Mouse (Mus musculus): ENCODE measurements at regions not wholly inside any gene's neighbourhood (a gene's known extent, or its start where the extent isn't known, plus 50 kb on each side); places are given as distances from the start of the nearest gene placed in this dataset.

DNA sequence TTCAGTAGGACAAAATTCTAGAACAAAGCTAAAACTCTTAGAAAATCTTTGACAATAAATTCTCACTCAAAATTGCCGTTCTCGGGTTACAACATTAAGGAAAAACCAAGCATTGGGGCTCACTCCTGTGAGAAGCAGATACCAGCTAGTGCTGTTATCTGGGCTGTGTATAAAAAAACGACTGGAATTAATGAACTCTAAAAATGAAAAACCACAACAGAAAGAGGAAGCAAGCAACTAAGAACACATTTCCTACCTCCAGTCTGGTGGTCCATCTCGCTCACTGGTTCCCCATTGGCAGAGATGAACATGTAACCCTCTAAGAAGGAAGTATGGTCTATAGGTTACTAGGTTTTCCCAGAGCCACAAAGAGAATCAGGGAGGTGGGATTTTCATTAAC is 824.9 kb upstream of the 2610301B20Rik start:
- Histone ChIP-seq H3K4me1 (replicated peaks) (peaks cover 8% of the 10 kb centered on the region; the same call in 1 of the 2 replicates), H3K36me3 (no peaks in the 10 kb centered on the region), H3K9me3 (no peaks in the 10 kb centered on the region), H3K9ac (no peak overlapping the region), H3K4me2 (no peak overlapping the region), H3K27me3 (no peaks in the 10 kb centered on the region), H3K27ac (replicated peaks) (no peak overlapping the region), H3K4me3 (no peak overlapping the region)
- no peak for ATAC-seq (ENCODE audit: low read depth)
- 77% methylated on average over 4 of the region's 4 CpGs for WGBS

DNA sequence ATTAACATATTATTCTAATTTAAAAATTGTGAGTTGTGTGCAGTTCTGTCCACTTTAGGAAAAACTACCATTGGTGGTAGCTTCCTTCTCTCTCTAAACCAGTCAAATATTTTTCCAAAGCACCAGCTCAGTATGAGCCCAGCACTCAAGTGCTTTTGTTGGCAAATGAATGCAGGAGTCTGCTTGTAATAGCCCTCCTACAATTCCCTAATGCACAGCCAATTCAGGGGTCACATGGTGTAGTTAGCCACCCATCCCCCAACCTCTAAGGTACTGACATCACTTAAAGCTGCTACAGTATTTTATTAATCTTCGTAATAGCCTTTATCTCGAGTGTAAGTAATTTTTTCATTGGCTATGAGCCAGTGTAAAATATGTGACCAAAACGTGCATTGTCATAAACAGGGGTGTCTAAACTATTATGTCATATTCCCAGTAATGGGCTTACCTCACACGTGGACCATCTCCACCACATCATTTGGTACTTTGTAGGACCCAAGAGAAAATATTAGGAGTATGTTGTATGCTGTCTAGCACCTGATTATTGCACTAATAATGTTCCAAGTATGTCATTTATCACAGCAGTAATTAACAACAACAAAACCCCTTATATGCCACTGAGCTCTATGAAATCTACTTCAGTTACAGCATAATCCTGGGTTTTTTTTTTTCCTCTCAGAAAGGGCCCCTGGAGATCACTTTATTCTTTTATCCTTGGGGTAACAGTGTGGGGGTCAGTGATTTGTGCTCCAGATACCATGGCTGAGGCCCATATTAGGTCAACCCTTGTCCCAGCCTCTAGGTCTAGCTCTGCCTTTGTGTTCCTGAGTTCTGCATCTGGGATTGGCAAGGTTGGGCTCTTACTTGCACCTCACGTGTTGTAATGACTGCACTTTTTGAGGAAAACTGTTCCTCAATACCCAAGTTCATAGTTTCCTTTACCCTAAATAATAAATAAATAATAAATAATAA is 822.7 kb upstream of the 2610301B20Rik start:
- H3K4me1 ChIP-seq (replicated peaks): peaks cover 8% of the 10 kb centered on the region; the same call in 1 of the 2 replicates
- H3K9ac ChIP-seq: no peak overlapping the region
- no peak overlapping the region for H3K4me3 ChIP-seq
- no peak overlapping the region for H3K4me2 ChIP-seq
- no peaks in the 10 kb centered on the region for H3K36me3 ChIP-seq
- ATAC-seq (ENCODE audit: low read depth): peak; percentile 97
- WGBS: 52% methylated on average over 5 of the region's 5 CpGs
- no peaks in the 10 kb centered on the region for H3K27me3 ChIP-seq
- no peak overlapping the region for H3K27ac ChIP-seq (replicated peaks)
- no peaks in the 10 kb centered on the region for H3K9me3 ChIP-seq

DNA sequence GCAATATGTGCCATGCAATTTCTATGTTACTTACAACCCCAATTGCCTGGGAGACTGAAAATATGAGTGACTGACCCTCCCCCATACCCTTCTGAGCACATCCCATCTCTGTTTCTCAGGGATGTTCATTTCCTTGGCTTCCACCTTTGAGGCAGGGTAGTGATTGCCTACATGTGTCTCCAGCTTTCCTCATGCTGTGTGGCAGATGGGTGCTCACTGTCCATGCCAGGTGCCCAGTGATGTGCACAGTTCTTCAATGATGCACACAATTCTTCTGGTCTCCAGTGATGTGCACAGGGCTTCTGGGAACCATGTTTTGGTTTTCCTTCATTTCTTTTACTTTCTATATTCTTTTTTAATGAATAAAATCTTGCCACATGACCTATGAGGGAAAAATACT is 821.4 kb upstream of the 2610301B20Rik start:
- Histone ChIP-seq H3K4me3 (no peak overlapping the region), H3K27me3 (no peaks in the 10 kb centered on the region)
- no peak for ATAC-seq (ENCODE audit: low read depth)

DNA sequence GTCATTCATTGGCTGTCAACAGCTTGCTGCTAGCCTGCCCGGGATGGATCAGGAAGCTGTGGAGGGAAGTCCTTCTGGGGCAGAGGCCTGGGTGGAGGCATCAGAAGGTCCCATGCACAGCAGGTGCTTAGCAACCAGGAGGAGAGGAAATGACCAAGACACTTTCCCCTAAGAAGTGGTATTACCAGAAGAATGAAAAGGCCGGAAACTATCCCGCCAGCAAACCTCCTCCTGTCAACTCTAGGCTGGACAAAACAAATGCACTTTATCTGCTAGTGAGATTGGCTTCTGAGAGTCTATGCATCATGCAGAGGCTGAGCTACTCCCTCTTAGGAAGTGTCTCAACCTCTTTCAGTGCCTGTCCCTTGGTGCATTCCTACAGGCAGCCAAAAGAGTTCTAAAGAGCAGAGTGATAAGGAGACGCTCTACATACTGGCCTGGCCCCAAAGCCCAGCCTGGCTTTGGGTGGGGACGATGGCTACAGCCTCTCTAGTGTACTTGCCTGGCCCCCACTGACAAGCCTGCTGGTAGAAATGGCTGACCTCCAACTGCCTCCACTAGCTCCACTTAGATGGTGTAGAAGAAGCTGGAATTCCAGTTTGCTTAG is 801.7 kb upstream of the 2610301B20Rik start:
- 79% methylated on average over 5 of the region's 5 CpGs for WGBS
- Histone ChIP-seq H3K9ac (no peak overlapping the region), H3K27ac (replicated peaks) (no peak overlapping the region), H3K4me3 (no peak overlapping the region), H3K9me3 (0 out of 2 replicates have a peak, but pooled peaks cover 4% of the 10 kb centered on the region), H3K4me2 (no peak overlapping the region), H3K27me3 (no peaks in the 10 kb centered on the region), H3K36me3 (no peaks in the 10 kb centered on the region), H3K4me1 (replicated peaks) (no peaks in the 10 kb centered on the region)
- ATAC-seq (ENCODE audit: low read depth): no peak

More for the DNA sequence above, 821.4 kb upstream of the 2610301B20Rik start:
- no peak overlapping the region for H3K27ac ChIP-seq (replicated peaks)
- no peak overlapping the region for H3K4me2 ChIP-seq
- peaks cover 8% of the 10 kb centered on the region; the same call in 1 of the 2 replicates for H3K4me1 ChIP-seq (replicated peaks)
- no peaks in the 10 kb centered on the region for H3K36me3 ChIP-seq
- no peaks in the 10 kb centered on the region for H3K9me3 ChIP-seq
- no peak overlapping the region for H3K9ac ChIP-seq

DNA sequence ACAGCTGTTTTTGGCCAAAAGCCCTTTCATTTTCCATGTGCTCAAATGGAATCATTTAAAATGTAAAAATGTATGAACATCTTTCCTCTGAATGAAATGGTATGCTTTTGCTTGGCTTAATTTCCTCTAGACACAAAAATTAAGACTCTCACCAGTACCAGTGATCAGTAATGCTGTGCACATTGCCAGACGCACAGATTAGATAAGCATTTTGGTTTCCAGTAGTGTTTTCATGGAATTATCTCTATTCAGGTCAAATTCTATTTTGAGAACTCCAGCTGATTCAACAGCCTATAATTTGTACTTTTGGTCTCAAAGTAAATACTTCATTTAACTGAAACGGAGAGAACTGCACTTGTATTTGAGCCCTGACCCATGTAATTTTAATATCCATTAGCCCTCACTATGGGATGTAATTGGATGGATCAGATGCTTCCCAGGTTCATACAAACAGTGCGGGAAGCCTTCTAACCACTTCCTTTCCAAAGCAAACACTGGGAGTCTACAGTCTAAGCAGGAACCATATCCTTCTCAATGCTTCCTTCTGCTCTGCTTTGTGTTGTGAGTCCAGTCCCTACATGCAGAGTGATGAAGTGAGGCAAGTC is 794.6 kb upstream of the 2610301B20Rik start:
- Histone ChIP-seq H3K27ac (replicated peaks) (no peak overlapping the region), H3K36me3 (no peaks in the 10 kb centered on the region), H3K4me3 (no peak overlapping the region), H3K4me2 (no peak overlapping the region), H3K9ac (no peak overlapping the region), H3K27me3 (no peaks in the 10 kb centered on the region), H3K4me1 (replicated peaks) (no peaks in the 10 kb centered on the region), H3K9me3 (no peaks in the 10 kb centered on the region)
- ATAC-seq (ENCODE audit: low read depth): no peak
- WGBS: 74% methylated on average over 3 of the region's 3 CpGs

DNA sequence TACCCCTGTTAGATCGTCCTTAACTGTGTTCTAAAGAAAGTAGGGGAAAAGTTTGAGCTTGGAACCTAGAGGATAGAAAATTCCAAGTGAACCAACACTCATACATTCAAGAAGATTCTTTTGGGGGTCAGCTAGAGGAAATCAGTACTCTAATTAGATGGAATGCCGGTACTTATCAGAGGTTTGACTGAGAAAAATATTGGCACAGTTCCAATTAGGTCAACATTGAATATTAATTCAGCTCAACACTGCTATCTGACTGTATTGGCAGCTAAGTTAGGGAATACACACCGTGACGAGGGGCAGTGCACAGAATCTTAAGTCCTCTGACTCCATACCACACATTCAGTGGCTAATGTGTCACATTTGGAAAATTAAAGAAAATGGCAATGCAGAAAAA is 759.5 kb upstream of the 2610301B20Rik start:
- Histone ChIP-seq H3K9ac (no peak overlapping the region), H3K4me2 (no peak overlapping the region), H3K27ac (replicated peaks) (no peak overlapping the region), H3K9me3 (no peaks in the 10 kb centered on the region), H3K36me3 (no peaks in the 10 kb centered on the region), H3K27me3 (no peaks in the 10 kb centered on the region), H3K4me3 (no peak overlapping the region), H3K4me1 (replicated peaks) (no peaks in the 10 kb centered on the region)
- 75% methylated on average over 4 of the region's 4 CpGs for WGBS
- ATAC-seq (ENCODE audit: low read depth): no peak

DNA sequence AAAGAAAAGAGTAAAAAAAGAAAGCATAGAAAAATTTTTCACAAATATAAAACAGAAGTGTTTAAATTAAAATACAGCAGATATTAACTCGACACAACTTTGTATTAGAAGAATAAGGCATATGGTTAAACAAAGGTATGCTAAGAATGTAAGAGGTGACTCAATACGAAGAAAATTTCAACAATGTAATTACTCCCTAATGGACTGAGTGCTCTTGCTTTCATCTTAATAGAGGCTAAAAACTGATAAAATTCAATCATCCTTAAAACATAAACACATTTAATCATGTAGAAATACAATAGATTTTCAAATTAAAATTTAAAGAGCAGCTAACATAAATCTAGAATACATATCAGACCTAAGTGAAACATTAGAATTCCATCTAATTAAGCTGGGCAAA is 756.3 kb upstream of the 2610301B20Rik start:
- no peak overlapping the region for H3K4me3 ChIP-seq
- ATAC-seq (ENCODE audit: low read depth): no peak
- H3K9me3 ChIP-seq: no peaks in the 10 kb centered on the region
- no peak overlapping the region for H3K9ac ChIP-seq
- H3K4me1 ChIP-seq (replicated peaks): no peaks in the 10 kb centered on the region
- no peak overlapping the region for H3K4me2 ChIP-seq
- WGBS: 73% methylated on average over 2 of the region's 2 CpGs
- no peak overlapping the region for H3K27ac ChIP-seq (replicated peaks)
- no peaks in the 10 kb centered on the region for H3K27me3 ChIP-seq
- H3K36me3 ChIP-seq: no peaks in the 10 kb centered on the region

DNA sequence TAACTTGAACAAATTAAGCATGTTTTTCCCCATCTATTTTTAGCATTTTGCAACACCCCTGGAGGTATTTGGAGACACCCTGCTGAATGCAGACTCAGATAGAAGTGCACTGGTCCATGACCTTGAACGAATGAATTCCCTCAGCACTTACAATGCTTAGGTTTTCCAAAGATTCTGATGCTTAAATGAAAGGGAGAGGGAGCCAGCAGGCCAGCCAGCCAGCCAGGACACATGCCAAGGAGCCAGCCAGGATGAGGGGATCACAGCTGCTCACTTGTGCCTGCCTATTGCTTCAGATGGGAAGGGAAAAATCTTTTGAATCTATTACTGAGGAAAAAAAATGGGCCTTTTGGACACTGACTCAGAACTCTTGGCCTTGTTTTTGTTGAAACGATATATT is 750.0 kb upstream of the 2610301B20Rik start:
- H3K4me3 ChIP-seq: no peak overlapping the region
- H3K9me3 ChIP-seq: no peaks in the 10 kb centered on the region
- no peaks in the 10 kb centered on the region for H3K36me3 ChIP-seq
- 65% methylated on average over 2 of the region's 2 CpGs for whole genome bisulfite sequencing
- H3K4me1 ChIP-seq (replicated peaks): no peaks in the 10 kb centered on the region
- ATAC-seq (ENCODE audit: low read depth): no peak
- H3K27me3 ChIP-seq: no peaks in the 10 kb centered on the region
- H3K4me2 ChIP-seq: no peak overlapping the region
- H3K9ac ChIP-seq: no peak overlapping the region
- H3K27ac ChIP-seq (replicated peaks): no peak overlapping the region

DNA sequence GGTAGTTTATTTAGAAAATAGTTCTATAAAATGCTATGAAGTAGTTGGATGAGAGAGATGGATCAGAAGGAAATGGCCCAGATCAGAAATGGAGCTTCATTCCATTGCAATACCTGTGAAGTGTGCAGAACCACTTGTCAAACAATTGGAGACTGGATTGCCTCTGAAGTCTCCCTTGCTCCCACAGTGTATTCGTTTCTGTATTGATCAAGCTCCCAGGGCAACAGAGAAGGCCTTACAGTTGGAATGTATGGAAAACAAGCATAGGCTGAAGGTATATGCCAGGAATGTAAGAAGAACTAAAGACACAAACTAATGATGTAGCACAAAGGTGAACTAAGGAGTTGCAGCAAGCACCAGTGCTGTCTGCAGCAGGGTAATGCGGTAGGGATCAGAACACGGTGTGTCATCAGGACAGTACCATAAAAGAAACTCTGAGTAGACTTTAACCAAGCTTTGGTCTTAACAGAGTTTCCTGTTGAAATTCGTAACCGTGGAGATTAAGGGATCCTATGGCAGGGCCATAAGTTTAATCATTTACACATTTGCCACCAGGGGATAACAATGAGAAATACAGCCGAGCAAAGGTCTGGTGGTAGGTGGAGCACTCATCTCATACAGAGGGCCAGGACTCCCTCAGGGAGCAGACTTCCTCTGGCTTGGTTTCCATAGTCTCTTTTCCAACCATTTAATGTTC is 732.9 kb upstream of the 2610301B20Rik start:
- 74% methylated on average over 6 of the region's 6 CpGs for WGBS
- no peaks in the 10 kb centered on the region for H3K36me3 ChIP-seq
- no peak overlapping the region for H3K9ac ChIP-seq
- H3K4me1 ChIP-seq (replicated peaks): no peaks in the 10 kb centered on the region
- no peak overlapping the region for H3K4me3 ChIP-seq
- H3K27ac ChIP-seq (replicated peaks): no peak overlapping the region
- no peaks in the 10 kb centered on the region for H3K9me3 ChIP-seq
- no peak for ATAC-seq (ENCODE audit: low read depth)
- no peaks in the 10 kb centered on the region for H3K27me3 ChIP-seq
- H3K4me2 ChIP-seq: no peak overlapping the region

DNA sequence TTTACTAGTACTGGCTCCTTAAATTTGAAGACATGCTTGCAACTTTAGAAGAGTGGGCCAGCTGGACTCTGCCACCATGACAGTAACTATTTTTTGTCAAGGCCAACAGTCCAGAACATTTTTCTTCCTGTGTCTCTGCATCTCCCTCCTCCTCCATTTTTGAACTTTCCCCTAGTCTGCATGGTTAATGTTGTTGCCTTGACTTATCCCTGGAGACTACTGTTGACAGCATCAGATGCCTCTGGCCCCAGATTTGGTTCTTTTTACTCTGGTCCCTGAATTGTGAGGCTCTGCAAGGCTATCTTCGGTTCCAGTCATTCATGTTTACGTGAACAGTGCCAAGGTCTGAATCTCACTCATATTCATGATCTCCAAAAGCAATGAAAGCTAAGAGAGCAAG is 724.4 kb upstream of the 2610301B20Rik start:
- Histone ChIP-seq H3K4me1 (replicated peaks) (no peaks in the 10 kb centered on the region), H3K4me3 (no peak overlapping the region)

DNA sequence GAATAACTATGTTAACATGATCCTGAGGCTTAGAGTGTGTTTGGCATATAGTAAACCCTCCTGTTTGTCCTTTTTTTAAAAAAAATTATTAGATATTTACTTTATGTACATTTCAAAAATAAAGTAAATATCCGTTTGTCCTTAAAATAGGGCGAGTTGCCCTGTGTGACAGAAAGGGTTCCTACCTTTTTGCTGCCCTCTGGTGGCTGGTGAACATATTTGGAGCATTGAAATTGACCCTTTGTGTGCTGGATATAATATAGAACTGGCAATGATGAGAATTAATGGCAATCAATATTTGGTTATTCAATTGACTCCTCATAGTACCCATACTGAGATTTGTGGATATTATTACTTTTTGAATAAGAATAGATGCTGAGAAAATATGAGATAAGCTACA is 723.8 kb upstream of the 2610301B20Rik start:
- H3K4me2 ChIP-seq: no peak overlapping the region
- no peak overlapping the region for H3K9ac ChIP-seq
- ATAC-seq (ENCODE audit: low read depth): no peak
- no peak overlapping the region for H3K27ac ChIP-seq (replicated peaks)
- H3K4me3 ChIP-seq: no peak overlapping the region
- H3K27me3 ChIP-seq: no peaks in the 10 kb centered on the region
- 24% methylated on average over 2 of the region's 2 CpGs for WGBS
- no peaks in the 10 kb centered on the region for H3K4me1 ChIP-seq (replicated peaks)
- no peaks in the 10 kb centered on the region for H3K36me3 ChIP-seq
- H3K9me3 ChIP-seq: no peaks in the 10 kb centered on the region

More for the DNA sequence above, 724.4 kb upstream of the 2610301B20Rik start:
- no peaks in the 10 kb centered on the region for H3K36me3 ChIP-seq
- no peak overlapping the region for H3K4me2 ChIP-seq
- H3K9me3 ChIP-seq: no peaks in the 10 kb centered on the region
- no peak overlapping the region for H3K27ac ChIP-seq (replicated peaks)
- ATAC-seq (ENCODE audit: low read depth): no peak
- 83% methylated on average over 2 of the region's 2 CpGs for WGBS
- H3K9ac ChIP-seq: no peak overlapping the region
- H3K27me3 ChIP-seq: no peaks in the 10 kb centered on the region
